Mouse (Mus musculus) spleen, embryonic (tissue): ENCODE measurements around the gene Atxn1.

Experiments used
- CTCF ChIA-PET: fragments of 350-600 bp; sonication (Branson Sonifier 250); formaldehyde crosslinking; loops from one replicate; lab custom pipeline; 2022; lab: Charles Lee

Atxn1 gene

GRCm38 (mm10) chr13:45744803-45745432 lies 219.9 kb downstream of the Atxn1 start:
- CTCF ChIA-PET, result no interaction called here

GRCm38 (mm10) chr13:45743848-45744247 lies 221.0 kb downstream of the Atxn1 start:
- CTCF ChIA-PET, result no interaction called here

GRCm38 (mm10) chr13:45740369-45740768 lies 224.4 kb downstream of the Atxn1 start:
- CTCF ChIA-PET, result no interaction called here

- CTCF ChIA-PET, result no interaction called here
Measured at GRCm38 (mm10) chr13:45736241-45736640, 228.6 kb downstream of the Atxn1 start.

GRCm38 (mm10) chr13:45735802-45736201 lies 229.0 kb downstream of the Atxn1 start:
- CTCF ChIA-PET, result no interaction called here

GRCm38 (mm10) chr13:45734531-45734930 lies 230.3 kb downstream of the Atxn1 start:
- CTCF ChIA-PET, result no interaction called here

GRCm38 (mm10) chr13:45732590-45732989 lies 232.2 kb downstream of the Atxn1 start:
- CTCF ChIA-PET, result no interaction called here

- CTCF ChIA-PET, result interaction anchor here (0.5 kb wide), 1 partner anchor 503 kb away, joined by 7 read pairs; no protein-coding TSS in a partner anchor
Measured at GRCm38 (mm10) chr13:45726917-45727316, 237.9 kb downstream of the Atxn1 start.

GRCm38 (mm10) chr13:45726181-45726580 lies 238.6 kb downstream of the Atxn1 start:
- CTCF ChIA-PET, result interaction anchor here (0.5 kb wide), 1 partner anchor 503 kb away, joined by 7 read pairs; no protein-coding TSS in a partner anchor

- CTCF ChIA-PET, result interaction anchor here (0.6 kb wide), 1 partner anchor 692 kb away, joined by 3 read pairs; no protein-coding TSS in a partner anchor
Measured at GRCm38 (mm10) chr13:45724507-45725259, 240.1 kb downstream of the Atxn1 start.

GRCm38 (mm10) chr13:45722885-45723284 lies 241.9 kb downstream of the Atxn1 start:
- CTCF ChIA-PET, result no interaction called here

- CTCF ChIA-PET, result no interaction called here
Measured at GRCm38 (mm10) chr13:45721621-45722020, 243.2 kb downstream of the Atxn1 start.

GRCm38 (mm10) chr13:45718850-45719249 lies 246.0 kb downstream of the Atxn1 start:
- CTCF ChIA-PET, result no interaction called here

- CTCF ChIA-PET, result no interaction called here
Measured at GRCm38 (mm10) chr13:45715583-45716180, 249.1 kb downstream of the Atxn1 start.

GRCm38 (mm10) chr13:45710041-45710440 lies 254.8 kb downstream of the Atxn1 start:
- CTCF ChIA-PET, result no interaction called here

- CTCF ChIA-PET, result interaction anchor here (0.6 kb wide), 1 partner anchor 261 kb away, joined by 5 read pairs; no protein-coding TSS in a partner anchor
Measured at GRCm38 (mm10) chr13:45709402-45709801, 255.4 kb downstream of the Atxn1 start.

GRCm38 (mm10) chr13:45701296-45701790 lies 263.5 kb downstream of the Atxn1 start:
- CTCF ChIA-PET, result no interaction called here

GRCm38 (mm10) chr13:45698982-45699381 lies 265.8 kb downstream of the Atxn1 start:
- CTCF ChIA-PET, result no interaction called here

GRCm38 (mm10) chr13:45696009-45696408 lies 268.8 kb downstream of the Atxn1 start:
- CTCF ChIA-PET, result no interaction called here

GRCm38 (mm10) chr13:45694921-45695437 lies 269.8 kb downstream of the Atxn1 start:
- CTCF ChIA-PET, result no interaction called here

- CTCF ChIA-PET, result no interaction called here
Measured at GRCm38 (mm10) chr13:45693953-45694352, 270.9 kb downstream of the Atxn1 start.

- CTCF ChIA-PET, result no interaction called here
Measured at GRCm38 (mm10) chr13:45693534-45693933, 271.3 kb downstream of the Atxn1 start.
